Mouse (Mus musculus) intestine, embryonic 14.5 days (tissue): ENCODE data around the gene Efcab2. TPM values are rescaled to one million over a fixed set of nuclear protein-coding genes. Genes with fewer than 3 reads are reported as not detected.
"Not testable (repeated sequence)": the region's sequence is repeated elsewhere in the genome, so short reads cannot be mapped to it uniquely, and the experiment has no call there.

ENCODE experiments used
- ATAC-seq: fragments of 200-750 bp; cut with Nextera tagmentation; replicated peaks from 2 replicates; pipeline ENCODE4 v1.8.0; 2017; ENCODE audit warnings: low read depth, moderate number of reproducible peaks, moderate TSS enrichment, moderate library complexity; ENCODE audit not compliant: low FRiP score, low TSS enrichment
- DNase-seq: peaks from one replicate; pipeline ENCODE4 v3.0.0-alpha.2; 2018; ENCODE audit warnings: low spot score
- H3K27ac ChIP-seq: fragments of 300-500 bp; sonication (generic); 2 replicates; pipeline ENCODE4 v1.5.1; 2014; ENCODE audit warnings: low read depth, mild to moderate bottlenecking, control low read depth
- H3K27me3 ChIP-seq: fragments of 300-500 bp; sonication (generic); replicated peaks from 2 replicates; pipeline ENCODE4 v1.6.1; 2014; ENCODE audit warnings: low read length, control low read depth; ENCODE audit not compliant: control insufficient read depth, insufficient read depth
- H3K36me3 ChIP-seq: fragments of 300-500 bp; sonication (generic); 2 replicates; pipeline ENCODE4 v1.6.1; 2014; ENCODE audit warnings: low read length, control low read depth; ENCODE audit not compliant: control insufficient read depth, insufficient read depth
- H3K4me1 ChIP-seq: fragments of 300-500 bp; sonication (generic); replicated peaks from 2 replicates; pipeline ENCODE4 v1.6.1; 2014; ENCODE audit warnings: low read length, control low read depth, mixed read lengths; ENCODE audit not compliant: control insufficient read depth, insufficient read depth
- H3K4me2 ChIP-seq: fragments of 300-500 bp; sonication (generic); 2 replicates; pipeline ENCODE4 v1.6.1; 2014; ENCODE audit warnings: low read length
- H3K4me3 ChIP-seq: fragments of 300-500 bp; sonication (generic); 2 replicates; pipeline ENCODE4 v1.5.1; 2014; ENCODE audit warnings: low read depth, low read length, control low read depth, mixed read lengths
- H3K9ac ChIP-seq: fragments of 300-500 bp; sonication (generic); 2 replicates; pipeline ENCODE4 v1.6.1; 2014; ENCODE audit warnings: mild to moderate bottlenecking, low read length
- H3K9me3 ChIP-seq: fragments of 300-500 bp; sonication (generic); 2 replicates; pipeline ENCODE4 v1.6.1; 2016; ENCODE audit warnings: low read length, control low read depth; ENCODE audit not compliant: control insufficient read depth
- WGBS: fragments of 180-500 bp; shearing (Covaris S2); extraction: QIAGEN DNeasy Blood & Tissue Kit; methylation state at CpG from one replicate; pipeline ENCODE4 v1.1.7; 2014; 5-methylcytosine and 5-hydroxymethylcytosine counted together
- polyA plus RNA-seq: library from polyadenylated mRNA; unstranded; fragments of >200 nt; fragmentation: Nextera tagmentation; extraction: Ambion mirVana; gene quantifications from 2 replicates; pipeline ENCODE4 v1.2.1, GENCODE M21; 2014

The Efcab2 gene
- polyA plus RNA-seq, 1 experiment from 2014 or later = 9.3 TPM

GRCm38 (mm10) chr1:178408901-178409361 is 3.0 kb downstream of the Efcab2 start:
- no peak for DNase-seq
- no peak for ATAC-seq
- 48% methylated on average over 4 of the region's 4 CpGs for WGBS
- no peaks in the 10 kb centered on the region for H3K36me3 ChIP-seq
- H3K27ac ChIP-seq = no peak overlapping the region
- no peak overlapping the region for H3K9ac ChIP-seq
- no peak overlapping the region for H3K4me3 ChIP-seq
- H3K9me3 ChIP-seq = no peaks in the 10 kb centered on the region
- no peaks in the 10 kb centered on the region for H3K27me3 ChIP-seq
- H3K4me2 ChIP-seq = no peak overlapping the region
- no peaks in the 10 kb centered on the region for H3K4me1 ChIP-seq

GRCm38 (mm10) chr1:178413367-178413766 is 7.5 kb downstream of the Efcab2 start:
- DNase-seq, ATAC-seq, H3K36me3 ChIP-seq, H3K4me3 ChIP-seq, H3K27me3 ChIP-seq, H3K9me3 ChIP-seq, H3K9ac ChIP-seq, H3K4me2 ChIP-seq, H3K4me1 ChIP-seq, H3K27ac ChIP-seq: not testable (repeated sequence)
- WGBS = 71% methylated on average over 2 of the region's 2 CpGs

GRCm38 (mm10) chr1:178419608-178420007 is 13.7 kb downstream of the Efcab2 start:
- Histone ChIP-seq H3K4me1 (no peaks in the 10 kb centered on the region), H3K4me3 (no peak overlapping the region), H3K9ac (no peak overlapping the region), H3K4me2 (no peak overlapping the region), H3K27me3 (no peaks in the 10 kb centered on the region), H3K9me3 (no peaks in the 10 kb centered on the region), H3K27ac (no peak overlapping the region), H3K36me3 (no peaks in the 10 kb centered on the region)
- DNase-seq (no peak), ATAC-seq (no peak)
- 92% methylated on average over 2 of the region's 2 CpGs for WGBS

GRCm38 (mm10) chr1:178423662-178424061 is 17.8 kb downstream of the Efcab2 start:
- Histone ChIP-seq H3K36me3 (no peaks in the 10 kb centered on the region), H3K27me3 (no peaks in the 10 kb centered on the region), H3K4me2 (no peak overlapping the region), H3K4me3 (no peak overlapping the region), H3K4me1 (no peaks in the 10 kb centered on the region), H3K9ac (no peak overlapping the region), H3K27ac (no peak overlapping the region), H3K9me3 (no peaks in the 10 kb centered on the region)
- DNase-seq (no peak), ATAC-seq (no peak)
- 95% methylated on average over 1 of the region's 1 CpGs for WGBS

- Histone ChIP-seq H3K36me3 (no peaks in the 10 kb centered on the region), H3K4me2 (no peak overlapping the region), H3K27ac (no peak overlapping the region), H3K9me3 (no peaks in the 10 kb centered on the region), H3K27me3 (no peaks in the 10 kb centered on the region), H3K4me1 (no peaks in the 10 kb centered on the region), H3K4me3 (no peak overlapping the region), H3K9ac (no peak overlapping the region)
- DNase-seq = peak; percentile 13
- WGBS = 76% methylated on average over 4 of the region's 4 CpGs
- no peak for ATAC-seq
Measured at GRCm38 (mm10) chr1:178431619-178432444, 25.9 kb downstream of the Efcab2 start.

GRCm38 (mm10) chr1:178433619-178434018 is 27.7 kb downstream of the Efcab2 start:
- Histone ChIP-seq H3K4me1 (no peaks in the 10 kb centered on the region), H3K4me3 (no peak overlapping the region), H3K36me3 (no peaks in the 10 kb centered on the region), H3K27me3 (no peaks in the 10 kb centered on the region), H3K4me2 (no peak overlapping the region), H3K9ac (no peak overlapping the region), H3K27ac (no peak overlapping the region), H3K9me3 (no peaks in the 10 kb centered on the region)
- WGBS = 89% methylated on average over 1 of the region's 1 CpGs
- ATAC-seq = no peak
- no peak for DNase-seq

GRCm38 (mm10) chr1:178444407-178444806 is 38.5 kb downstream of the Efcab2 start:
- H3K27me3 ChIP-seq = no peaks in the 10 kb centered on the region

GRCm38 (mm10) chr1:178447036-178447435 is 41.2 kb downstream of the Efcab2 start:
- Histone ChIP-seq H3K4me1 (no peaks in the 10 kb centered on the region), H3K27ac (no peak overlapping the region), H3K9ac (no peak overlapping the region), H3K9me3 (no peaks in the 10 kb centered on the region), H3K36me3 (no peaks in the 10 kb centered on the region), H3K4me3 (no peak overlapping the region), H3K27me3 (no peaks in the 10 kb centered on the region), H3K4me2 (no peak overlapping the region)
- 96% methylated on average over 1 of the region's 1 CpGs for WGBS
- ATAC-seq (no peak), DNase-seq (no peak)

More at GRCm38 (mm10) chr1:178444407-178444806, 38.5 kb downstream of the Efcab2 start:
- no peaks in the 10 kb centered on the region for H3K9me3 ChIP-seq
- H3K36me3 ChIP-seq = no peaks in the 10 kb centered on the region
- DNase-seq (no peak), ATAC-seq (no peak)
- H3K4me3 ChIP-seq = no peak overlapping the region
- no peak overlapping the region for H3K27ac ChIP-seq
- WGBS = 48% methylated on average over 3 of the region's 3 CpGs
- H3K9ac ChIP-seq = no peak overlapping the region
- no peaks in the 10 kb centered on the region for H3K4me1 ChIP-seq
- no peak overlapping the region for H3K4me2 ChIP-seq

GRCm38 (mm10) chr1:178448271-178448744 is 42.4 kb downstream of the Efcab2 start:
- H3K27me3 ChIP-seq = no peaks in the 10 kb centered on the region
- no peak for DNase-seq
- H3K4me3 ChIP-seq = no peak overlapping the region
- no peak overlapping the region for H3K9ac ChIP-seq
- no peak overlapping the region for H3K4me2 ChIP-seq
- WGBS = 50% methylated on average over 6 of the region's 6 CpGs
- H3K4me1 ChIP-seq = no peaks in the 10 kb centered on the region
- H3K36me3 ChIP-seq = no peaks in the 10 kb centered on the region
- H3K9me3 ChIP-seq = no peaks in the 10 kb centered on the region
- ATAC-seq = no peak
- no peak overlapping the region for H3K27ac ChIP-seq
